Mouse (Mus musculus): ENCODE results near the gene Prss57.

DNA sequence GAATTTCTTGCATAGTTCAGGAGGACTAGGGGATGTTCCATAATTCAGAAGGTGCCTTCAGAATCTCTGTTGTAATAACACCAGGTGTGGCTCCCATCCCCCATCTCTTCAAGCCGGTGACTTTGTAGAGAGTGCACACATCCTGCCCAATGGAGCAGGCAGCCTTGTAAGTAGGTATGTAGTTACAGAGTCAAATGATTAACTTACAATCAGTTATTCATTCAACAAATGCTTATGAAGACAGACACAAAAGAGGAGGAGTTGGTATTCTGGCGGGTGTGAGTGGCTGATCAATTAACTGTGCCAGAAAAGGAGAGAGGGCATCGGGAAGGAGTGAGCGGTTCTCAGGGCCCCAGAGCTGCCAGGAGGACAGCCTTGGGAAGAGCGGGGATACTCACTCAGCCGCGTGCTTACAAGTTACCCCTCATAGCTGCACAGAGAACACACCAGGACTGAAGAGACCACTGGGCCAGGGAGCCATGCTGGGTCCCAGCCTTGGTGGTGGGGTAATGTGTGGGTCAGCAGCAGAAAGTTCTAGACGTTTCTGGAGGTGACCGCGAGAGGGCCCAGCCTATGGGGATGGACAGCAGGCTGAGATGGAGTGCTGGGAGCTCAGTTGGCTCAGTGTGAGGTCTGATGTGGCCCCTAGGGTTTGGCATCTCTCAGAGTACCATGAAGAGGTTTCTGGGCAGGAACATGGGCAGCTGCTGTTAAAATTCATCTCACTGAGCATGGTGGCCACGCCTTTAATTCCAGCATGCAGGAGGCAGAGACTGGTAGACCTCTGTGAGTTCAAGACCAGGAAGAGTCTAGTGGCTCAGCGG lies 25.1 kb upstream of the Prss57 start:
- TF ChIP-seq CTCF (IDR thresholded peaks at IDR 0.05) (no peak), EP300 (IDR thresholded peaks at IDR 0.05) (no peak)

Data from lung, postnatal 0 days (tissue).